Mouse (Mus musculus) forebrain, embryonic 10.5 days (tissue): Measurements from ENCODE around the gene Map2k4. TPM values are rescaled to one million over a fixed set of nuclear protein-coding genes. Genes with fewer than 3 reads are reported as not detected.

ENCODE experiments used
- DNase-seq: peaks from one replicate; pipeline ENCODE4 v3.0.0-alpha.2; 2017; ENCODE audit warnings: low spot score; ENCODE audit errors: extremely low spot score
- H3K27ac ChIP-seq: fragments of 300-500 bp; sonication (generic); 2 replicates; pipeline ENCODE4 v1.5.1; 2016; ENCODE audit warnings: mild to moderate bottlenecking
- H3K27me3 ChIP-seq: fragments of 300-500 bp; sonication (generic); 2 replicates; pipeline ENCODE4 v1.6.1; 2016; ENCODE audit warnings: mild to moderate bottlenecking; ENCODE audit not compliant: poor library complexity, severe bottlenecking
- H3K36me3 ChIP-seq: fragments of 300-500 bp; sonication (generic); replicated peaks from 2 replicates; pipeline ENCODE4 v1.6.1; 2016; ENCODE audit warnings: mild to moderate bottlenecking, moderate library complexity
- H3K4me1 ChIP-seq: fragments of 300-500 bp; sonication (generic); 2 replicates; pipeline ENCODE4 v1.6.1; 2016
- H3K4me3 ChIP-seq: fragments of 300-500 bp; sonication (generic); 2 replicates; pipeline ENCODE4 v1.5.1; 2016; ENCODE audit warnings: mild to moderate bottlenecking, moderate library complexity
- H3K9me3 ChIP-seq: fragments of 300-500 bp; sonication (generic); 2 replicates; pipeline ENCODE4 v1.6.1; 2016; ENCODE audit warnings: mild to moderate bottlenecking, moderate library complexity
- WGBS: fragments of 180-500 bp; shearing (Covaris S2); methylation state at CpG from one replicate; pipeline ENCODE4 v1.1.7; 2016; 5-methylcytosine and 5-hydroxymethylcytosine counted together
- microRNA counts: library from miRNA; unstranded; fragments of <30 nt; microRNA quantifications from one replicate; lab custom pipeline; 2017
- microRNA-seq: library from miRNA; unstranded; fragments of <30 nt; microRNA quantifications from one replicate; pipeline ENCODE4, GENCODE M21; 2017
- polyA plus RNA-seq: library from polyadenylated mRNA; unstranded; fragments of >200 nt; fragmentation: Nextera tagmentation; extraction: Ambion mirVana; gene quantifications from 2 replicates; pipeline ENCODE4 v1.2.1, GENCODE M21; 2016

The Map2k4 gene
- polyA plus RNA-seq, 1 experiment from 2014 or later, result 67.8 TPM

GRCm38 (mm10) chr11:65661790-65662522 is 126.1 kb downstream of the Map2k4 start:
- Histone ChIP-seq H3K4me3 (no peak overlapping the region), H3K9me3 (peaks cover 5% of the 10 kb centered on the region; the same call in 1 of the 2 replicates), H3K27me3 (no peaks in the 10 kb centered on the region), H3K27ac (no peak overlapping the region), H3K36me3 (no peaks in the 10 kb centered on the region), H3K4me1 (no peaks in the 10 kb centered on the region)
- no peak for DNase-seq
- 89% methylated on average over 8 of the region's 8 CpGs for WGBS

GRCm38 (mm10) chr11:65653932-65654331 is 134.2 kb downstream of the Map2k4 start:
- no peak for DNase-seq
- H3K4me1 ChIP-seq, result no peaks in the 10 kb centered on the region

GRCm38 (mm10) chr11:65651426-65651825 is 136.7 kb downstream of the Map2k4 start:
- WGBS, result 89% methylated on average over 7 of the region's 7 CpGs
- no peak for DNase-seq
- no peak overlapping the region for H3K4me3 ChIP-seq
- H3K4me1 ChIP-seq, result no peaks in the 10 kb centered on the region
- H3K27me3 ChIP-seq, result no peaks in the 10 kb centered on the region
- no peaks in the 10 kb centered on the region for H3K36me3 ChIP-seq
- H3K9me3 ChIP-seq, result no peaks in the 10 kb centered on the region
- no peak overlapping the region for H3K27ac ChIP-seq

More at GRCm38 (mm10) chr11:65653932-65654331, 134.2 kb downstream of the Map2k4 start:
- H3K27ac ChIP-seq, result no peak overlapping the region
- no peaks in the 10 kb centered on the region for H3K27me3 ChIP-seq
- H3K4me3 ChIP-seq, result no peak overlapping the region
- WGBS, result 91% methylated on average over 8 of the region's 8 CpGs
- peaks cover 5% of the 10 kb centered on the region; the same call in 1 of the 2 replicates for H3K9me3 ChIP-seq
- H3K36me3 ChIP-seq, result no peaks in the 10 kb centered on the region

GRCm38 (mm10) chr11:65649956-65650715 is 138.0 kb downstream of the Map2k4 start:
- WGBS, result 78% methylated on average over 4 of the region's 4 CpGs
- no peaks in the 10 kb centered on the region for H3K27me3 ChIP-seq
- H3K27ac ChIP-seq, result no peak overlapping the region
- H3K4me3 ChIP-seq, result no peak overlapping the region
- H3K9me3 ChIP-seq, result no peaks in the 10 kb centered on the region
- no peaks in the 10 kb centered on the region for H3K4me1 ChIP-seq
- H3K36me3 ChIP-seq, result no peaks in the 10 kb centered on the region
- DNase-seq, result no peak

GRCm38 (mm10) chr11:65649469-65649868 is 138.6 kb downstream of the Map2k4 start:
- Histone ChIP-seq H3K27ac (0 out of 2 replicates have a peak overlapping the region, but pooled peaks have one; percentile 60), H3K4me3 (no peak overlapping the region), H3K9me3 (no peaks in the 10 kb centered on the region), H3K4me1 (no peaks in the 10 kb centered on the region), H3K36me3 (no peaks in the 10 kb centered on the region), H3K27me3 (no peaks in the 10 kb centered on the region)
- DNase-seq, result no peak
- 82% methylated on average over 4 of the region's 4 CpGs for WGBS

- Histone ChIP-seq H3K9me3 (no peaks in the 10 kb centered on the region), H3K27ac (no peak overlapping the region), H3K4me1 (no peaks in the 10 kb centered on the region), H3K36me3 (no peaks in the 10 kb centered on the region), H3K4me3 (no peak overlapping the region), H3K27me3 (no peaks in the 10 kb centered on the region)
- WGBS, result 86% methylated on average over 5 of the region's 5 CpGs
- no peak for DNase-seq
Observed at GRCm38 (mm10) chr11:65646314-65646713, 141.8 kb downstream of the Map2k4 start.

- Histone ChIP-seq H3K36me3 (no peaks in the 10 kb centered on the region), H3K27ac (no peak overlapping the region), H3K4me1 (no peaks in the 10 kb centered on the region), H3K9me3 (no peaks in the 10 kb centered on the region), H3K4me3 (no peak overlapping the region), H3K27me3 (no peaks in the 10 kb centered on the region)
- no peak for DNase-seq
- 59% methylated on average over 4 of the region's 4 CpGs for WGBS
Observed at GRCm38 (mm10) chr11:65644539-65644938, 143.6 kb downstream of the Map2k4 start.

- H3K4me1 ChIP-seq, result no peaks in the 10 kb centered on the region
- 89% methylated on average over 6 of the region's 6 CpGs for WGBS
- no peaks in the 10 kb centered on the region for H3K9me3 ChIP-seq
- DNase-seq, result no peak
- H3K36me3 ChIP-seq, result no peaks in the 10 kb centered on the region
- H3K27ac ChIP-seq, result no peak overlapping the region
- no peak overlapping the region for H3K4me3 ChIP-seq
- H3K27me3 ChIP-seq, result no peaks in the 10 kb centered on the region
Observed at GRCm38 (mm10) chr11:65640261-65640660, 147.8 kb downstream of the Map2k4 start.

MicroRNAs within 50 kb of the gene (microRNA counts, 519-probe panel; counts per million panel counts)
- 341 counts per million, percentile 65 among the panel's probes with 10 or more counts for microRNA mmu-miR-744 (lab: Ali Mortazavi, UCI)

Small RNA genes lying within 50 kb of the gene (microRNA-seq; reads per million reads assigned to microRNA genes)
- 7,470 reads per million, percentile 92 among the genes with 10 or more reads in this experiment for gene Mir744

Other genes starting within 250 kb of the Map2k4 start
- 11.5 and 11.6 TPM in 2 replicates for gene Zkscan6, start 18.9 kb upstream of the Map2k4 start, polyA plus RNA-seq